Mouse (Mus musculus): ENCODE measurements around the gene Gm34302.
"Not testable (repeated sequence)": the region's sequence is repeated elsewhere in the genome, so short reads cannot be mapped to it uniquely, and the experiment has no call there.

Gene Gm34302

DNA sequence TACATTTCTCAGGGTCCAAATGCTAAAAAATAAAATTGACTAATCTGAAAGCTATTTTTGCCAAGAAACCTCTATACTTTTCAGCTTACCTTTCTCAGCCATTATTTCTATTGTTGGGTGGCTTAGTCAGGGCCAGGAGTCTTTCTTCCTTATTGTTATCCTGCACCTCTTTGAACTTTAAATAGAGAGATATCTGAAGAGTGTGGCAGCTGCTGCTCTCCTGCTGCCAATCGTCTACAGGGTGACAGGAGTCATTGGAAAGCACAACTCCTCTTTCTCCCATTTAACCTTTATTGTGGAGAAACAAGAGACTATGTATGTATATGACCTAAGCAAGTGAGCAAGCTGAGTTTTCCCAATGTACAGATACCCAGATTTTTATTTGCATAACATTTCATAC is at the start of gene Gm34302:
TSS of gene Gm34302 (minus strand) at position 154 of the 400 bp plus-strand sequence.
- DNase-seq (ENCODE audit: low read depth, low spot score), result no peak

DNA sequence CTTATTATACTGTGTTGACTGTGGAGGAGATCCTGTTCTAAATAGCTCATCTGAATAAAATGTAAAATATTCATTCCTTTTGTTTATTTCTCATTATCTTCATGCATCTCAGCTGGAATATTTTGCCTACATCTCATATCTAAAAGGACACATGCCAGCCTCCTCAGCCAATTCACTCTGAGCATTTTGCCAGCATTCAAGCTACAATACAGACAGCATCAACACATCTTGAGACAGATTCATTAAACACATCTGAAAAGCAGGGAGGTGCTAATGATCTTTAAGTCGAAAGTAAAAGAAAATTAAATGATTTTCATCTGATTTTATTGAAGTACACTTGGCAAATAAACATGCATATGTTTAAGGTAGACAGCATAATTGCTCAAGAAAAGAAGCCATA is 48.2 kb upstream of the Gm34302 start:
- no peak for DNase-seq (ENCODE audit: low read depth, low spot score)

DNA sequence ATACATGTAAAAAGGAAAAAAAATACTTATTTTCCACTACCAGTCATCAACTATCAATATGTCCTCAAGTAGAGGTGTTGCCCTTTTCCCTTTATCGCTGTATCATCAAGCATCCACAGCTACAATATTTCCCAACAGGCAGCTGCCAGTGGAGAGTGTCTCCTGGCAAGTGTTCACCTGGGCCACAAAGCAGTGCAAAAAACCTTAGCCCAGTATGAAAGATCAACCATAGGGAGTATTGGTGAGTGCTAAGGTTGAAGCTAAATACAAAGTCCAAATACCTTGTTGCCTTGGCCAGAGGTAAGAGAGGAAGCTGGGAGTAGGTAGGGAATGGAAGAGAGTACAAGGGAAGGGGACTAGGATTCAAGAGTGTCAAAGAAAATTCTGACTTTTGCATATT is 34.0 kb upstream of the Gm34302 start:
- no peak for DNase-seq (ENCODE audit: low read depth, low spot score)

DNA sequence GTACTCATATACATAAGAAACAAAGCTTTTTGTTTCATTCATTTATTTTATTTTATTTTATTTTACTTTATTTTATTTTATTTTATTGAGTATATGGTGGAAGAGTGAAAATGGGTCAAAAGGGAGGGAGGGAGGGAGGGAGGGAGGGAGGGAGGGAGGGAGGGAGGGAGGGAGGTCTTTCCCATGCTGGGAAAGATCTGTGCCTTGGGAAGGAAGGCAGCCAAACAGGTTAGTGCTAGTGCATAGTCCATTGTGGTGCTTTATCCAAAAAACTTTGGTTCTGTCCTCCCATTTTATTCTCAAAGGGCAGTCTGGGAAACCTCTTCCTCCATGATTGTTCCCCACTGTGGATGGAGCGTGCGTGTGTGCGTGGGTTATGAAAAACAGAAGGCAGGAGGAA is 32.6 kb upstream of the Gm34302 start:
- not testable (repeated sequence) for DNase-seq (ENCODE audit: low read depth, low spot score)

DNA sequence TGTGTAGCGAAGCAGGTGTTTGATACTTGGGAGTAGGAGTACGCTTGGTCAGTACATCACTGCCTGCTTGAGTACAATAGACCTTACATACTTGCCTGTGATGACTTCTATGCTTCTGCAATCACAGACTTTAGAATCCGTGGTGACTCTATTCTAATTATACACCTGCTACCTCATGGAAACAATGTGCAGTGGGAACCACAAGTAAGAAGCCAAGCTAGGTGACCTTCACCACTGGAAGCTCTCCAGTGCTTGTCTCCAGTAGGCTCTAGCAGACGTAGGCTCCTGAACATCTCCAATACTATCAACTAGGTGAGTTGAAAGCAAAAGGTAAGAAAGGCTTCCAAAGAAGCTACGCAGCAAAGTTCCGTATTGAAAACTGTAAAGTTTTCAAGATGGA is 27.6 kb upstream of the Gm34302 start:
- DNase-seq (ENCODE audit: low read depth, low spot score), result no peak

DNA sequence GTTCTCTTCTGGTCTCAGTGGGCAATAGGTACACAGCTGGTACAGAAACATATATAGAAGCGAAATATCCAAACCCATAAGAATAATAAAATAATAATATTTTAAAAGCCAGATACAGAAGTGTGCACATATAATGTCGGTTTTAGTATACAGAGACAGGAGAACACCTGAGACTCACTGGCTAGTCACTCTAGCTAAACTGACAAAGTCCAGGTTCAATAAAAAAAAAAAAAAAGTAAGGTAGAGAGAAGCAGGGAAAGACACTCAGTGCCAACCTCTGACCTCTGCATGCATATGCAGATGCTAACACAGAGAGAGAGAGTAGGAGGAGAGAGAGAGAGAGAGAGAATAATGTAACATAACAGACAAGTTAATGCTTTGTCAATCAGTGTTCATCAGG is 25.8 kb upstream of the Gm34302 start:
- DNase-seq (ENCODE audit: low read depth, low spot score), result no peak

DNA sequence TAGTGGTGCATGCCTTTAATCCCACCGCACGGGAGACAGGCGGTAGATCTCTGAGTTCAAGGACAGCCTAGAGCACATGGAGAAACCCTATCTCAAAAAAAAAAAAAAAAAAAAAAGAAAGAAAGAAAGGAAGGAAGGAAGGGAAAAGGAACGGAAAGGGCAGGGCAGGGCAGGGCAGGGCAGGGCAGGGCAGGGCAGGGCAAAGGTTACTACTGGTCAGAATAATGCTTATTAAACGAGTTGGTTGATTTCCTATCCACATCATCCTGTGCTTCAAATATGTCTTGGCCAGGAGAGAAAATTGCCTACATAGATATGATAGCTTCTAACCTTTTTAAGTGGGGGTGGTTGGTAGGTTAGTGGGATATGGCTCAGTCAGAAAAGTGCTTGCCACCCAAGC is 25.2 kb upstream of the Gm34302 start:
- DNase-seq (ENCODE audit: low read depth, low spot score), result no peak

DNA sequence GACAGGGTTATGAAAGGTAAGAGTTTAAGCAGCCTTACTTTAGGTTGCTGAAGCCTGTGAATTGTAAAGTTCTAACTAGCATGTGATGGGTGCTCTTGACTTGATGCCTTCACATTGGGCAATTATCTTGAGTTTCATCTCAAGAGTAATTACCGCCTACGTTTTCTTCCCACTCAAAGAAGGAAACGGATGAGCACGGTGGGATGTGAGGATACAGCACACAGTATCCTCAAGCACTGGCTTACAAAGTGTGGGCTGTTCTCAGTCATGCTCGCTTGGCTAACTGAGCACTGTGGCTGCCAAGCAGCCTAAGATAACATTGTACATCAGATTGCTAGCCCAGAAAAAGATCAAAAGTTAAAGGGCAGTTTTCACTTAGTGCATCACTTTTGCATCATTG is 20.8 kb upstream of the Gm34302 start:
- no peak for DNase-seq (ENCODE audit: low read depth, low spot score)

DNA sequence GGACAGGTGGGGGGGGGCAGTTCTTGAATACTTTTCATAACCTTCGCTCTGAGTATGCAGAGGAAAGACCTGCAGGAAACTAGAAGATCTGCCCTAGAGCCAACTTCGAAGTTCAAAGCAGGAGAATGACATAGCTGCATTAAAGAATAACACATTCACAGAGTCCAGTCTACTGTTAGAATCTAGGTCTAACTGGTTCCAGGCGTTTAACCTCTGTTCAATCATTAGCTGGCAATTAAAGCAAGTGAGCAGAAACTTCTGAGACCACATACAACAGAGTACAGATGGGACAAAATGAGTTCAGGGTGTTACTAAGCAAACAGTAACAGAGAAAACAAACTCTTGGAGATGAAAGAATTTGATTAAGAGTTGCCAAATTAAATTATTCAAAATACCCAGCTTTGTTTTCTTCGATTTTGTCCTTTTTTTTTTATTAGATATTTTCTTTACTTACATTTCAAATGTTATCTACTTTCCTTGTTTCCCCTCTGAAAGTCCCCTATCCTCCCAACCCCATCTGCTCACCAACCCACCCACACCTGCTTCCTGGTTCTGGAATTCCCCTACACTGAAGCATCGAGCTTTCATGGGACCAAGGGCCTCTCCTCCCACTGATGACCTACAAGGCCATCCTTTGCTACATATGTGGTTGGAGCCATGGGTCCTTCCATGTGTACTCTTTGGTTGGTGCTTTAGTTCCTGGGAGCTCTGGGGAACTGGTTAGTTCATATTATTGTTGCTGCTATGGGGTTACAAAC is 11.1 kb upstream of the Gm34302 start:
- DNase-seq (ENCODE audit: low read depth, low spot score), result no peak

DNA sequence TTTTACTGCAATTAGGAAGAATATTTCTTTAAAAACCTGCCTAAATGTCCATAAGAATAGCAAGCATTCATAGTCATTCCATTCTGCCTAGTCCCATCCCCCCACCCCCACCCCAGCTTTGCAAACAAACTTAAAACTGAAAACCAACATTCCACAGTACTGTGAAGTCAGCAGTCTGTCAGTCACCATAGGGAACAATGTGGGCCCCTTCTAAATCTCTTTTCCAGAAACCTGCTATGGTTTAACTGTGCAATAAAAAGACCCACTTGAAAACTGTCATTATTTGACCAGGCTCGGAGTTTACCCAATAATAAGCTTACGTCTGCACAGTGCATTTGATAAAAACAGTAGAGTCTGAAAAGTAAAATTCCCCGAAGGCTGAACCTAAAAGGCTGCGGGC is 9.9 kb upstream of the Gm34302 start:
- DNase-seq (ENCODE audit: low read depth, low spot score), result no peak

DNA sequence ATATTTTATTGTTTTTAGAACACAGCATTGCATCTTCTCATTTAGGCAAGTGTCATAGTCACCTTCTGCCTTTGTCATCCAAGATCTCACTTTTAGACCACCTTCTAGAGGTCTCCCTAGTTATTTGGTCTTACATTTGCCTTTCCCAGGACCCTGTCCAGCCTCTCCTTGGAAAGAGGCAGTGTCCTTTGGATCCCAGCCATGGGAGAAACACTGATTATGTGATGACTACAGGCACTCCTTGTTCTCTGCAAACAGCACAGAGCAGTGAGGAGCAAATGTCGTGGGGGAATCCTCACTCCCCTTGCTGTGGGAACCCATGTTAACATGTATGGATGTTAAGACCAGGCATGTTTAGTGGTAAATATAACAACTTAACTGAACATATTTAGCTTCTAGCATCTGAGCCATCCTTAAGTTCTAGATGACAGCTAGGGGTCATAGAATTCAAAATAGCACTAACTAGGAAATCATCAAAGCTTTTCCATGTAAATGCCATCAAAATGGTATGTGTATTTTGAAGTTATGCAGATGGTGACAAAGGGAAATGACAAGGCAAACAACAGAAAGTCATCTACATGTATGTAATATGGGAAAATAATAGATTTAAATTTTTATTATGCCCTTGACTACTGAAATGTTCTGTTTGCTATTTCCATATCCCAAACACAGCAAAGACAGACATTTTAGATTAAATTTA is 43.1 kb downstream of the Gm34302 start:
- no peak for DNase-seq (ENCODE audit: low read depth, low spot score)

DNA sequence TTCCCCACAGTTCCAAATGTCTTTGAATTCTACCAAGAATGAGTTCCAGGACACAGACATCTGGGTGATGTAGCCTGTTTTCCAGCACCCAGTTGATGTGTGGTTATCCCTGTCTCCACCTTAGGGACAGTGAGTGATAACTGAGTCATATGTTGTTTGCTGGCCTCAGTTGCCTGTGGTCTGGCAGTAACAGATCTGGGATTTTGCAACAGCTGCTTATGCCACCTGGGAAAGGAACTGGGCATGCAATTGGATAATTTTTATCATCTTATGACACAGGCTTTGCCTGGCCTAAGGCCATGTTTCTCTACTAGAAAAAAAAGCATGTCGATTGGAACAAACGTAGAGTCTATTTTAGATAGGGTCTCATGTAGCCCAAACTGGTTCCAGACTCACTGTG is 43.9 kb downstream of the Gm34302 start:
- no peak for DNase-seq (ENCODE audit: low read depth, low spot score)

DNA sequence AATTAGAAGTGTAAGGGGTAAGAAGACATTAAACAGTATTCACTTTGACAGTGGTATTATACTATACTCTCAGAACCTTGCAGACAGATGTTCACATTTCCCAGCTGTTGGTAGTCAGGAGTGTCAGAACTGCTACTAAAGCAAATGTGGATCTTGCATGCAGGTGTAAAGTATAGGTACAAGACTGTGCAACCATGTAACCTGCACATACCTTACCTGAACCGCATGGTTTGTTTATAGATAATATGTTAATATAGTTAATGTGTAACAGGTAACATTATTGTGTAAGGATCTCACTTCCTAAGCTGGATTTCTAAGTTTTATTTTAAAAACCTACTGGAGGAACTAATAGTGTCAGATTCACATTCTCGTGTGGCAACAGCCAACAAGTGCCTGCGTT is 44.8 kb downstream of the Gm34302 start:
- no peak for DNase-seq (ENCODE audit: low read depth, low spot score)

Measured in retina, postnatal 7 days (tissue).